Mouse (Mus musculus): ENCODE measurements around the gene Ess2.
"Not testable (repeated sequence)": the region's sequence is repeated elsewhere in the genome, so short reads cannot be mapped to it uniquely, and the experiment has no call there.

The Ess2 gene

DNA sequence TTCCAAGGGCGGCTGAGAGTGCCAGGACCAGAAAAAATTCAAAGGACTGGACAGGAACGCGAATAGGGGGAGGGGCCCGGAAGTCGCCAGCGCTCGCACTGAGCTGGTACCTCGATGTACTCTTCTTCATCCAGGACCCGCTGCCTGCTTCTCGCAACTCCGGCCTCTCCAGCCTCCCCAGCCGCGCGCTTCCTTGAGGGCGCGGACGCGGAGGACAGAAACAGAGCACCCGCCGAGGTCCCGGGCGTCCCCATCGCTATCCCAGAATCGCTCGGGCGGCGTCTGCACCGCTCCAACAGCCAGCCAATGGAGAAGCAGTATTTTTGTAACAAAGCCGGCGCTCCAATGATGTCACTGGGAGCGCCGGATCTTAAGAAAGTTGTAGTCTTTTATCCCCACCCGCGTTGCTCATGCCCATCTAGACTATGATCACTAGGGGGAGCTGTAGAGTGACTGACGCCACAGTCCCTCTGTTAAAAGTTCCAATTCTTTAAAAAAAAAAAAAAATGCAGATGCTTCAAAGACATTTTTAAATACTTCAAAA is at the start of gene Ess2:
Gene Ess2 (minus strand): TSS at position 297 of the 544 bp plus-strand sequence.
- peak; percentile 82 to 90 for DNase-seq (ENCODE audit: low spot score in 2 of 2)

- DNase-seq (ENCODE audit: low spot score in 2 of 2) = not testable (repeated sequence)
These were observed 45.0 kb upstream of the Ess2 start for GRCm38 (mm10) chr16:17956052-17956638.

GRCm38 (mm10) chr16:17951618-17952017 is 40.5 kb upstream of the Ess2 start:
- no peak for DNase-seq (ENCODE audit: low spot score in 2 of 2)

GRCm38 (mm10) chr16:17950068-17950467 is 38.9 kb upstream of the Ess2 start:
- no peak for DNase-seq (ENCODE audit: low spot score in 2 of 2)

GRCm38 (mm10) chr16:17949421-17949877 is 38.3 kb upstream of the Ess2 start:
- DNase-seq (ENCODE audit: low spot score in 2 of 2) = peak; percentile 39 to 48

- DNase-seq (ENCODE audit: low spot score in 2 of 2) = no peak
These were observed 34.1 kb upstream of the Ess2 start for GRCm38 (mm10) chr16:17945081-17945831.

GRCm38 (mm10) chr16:17943466-17943865 is 32.3 kb upstream of the Ess2 start:
- DNase-seq (ENCODE audit: low spot score in 2 of 2) = no peak

GRCm38 (mm10) chr16:17939255-17939751 is 28.2 kb upstream of the Ess2 start:
- DNase-seq (ENCODE audit: low spot score in 2 of 2) = no peak

DNA sequence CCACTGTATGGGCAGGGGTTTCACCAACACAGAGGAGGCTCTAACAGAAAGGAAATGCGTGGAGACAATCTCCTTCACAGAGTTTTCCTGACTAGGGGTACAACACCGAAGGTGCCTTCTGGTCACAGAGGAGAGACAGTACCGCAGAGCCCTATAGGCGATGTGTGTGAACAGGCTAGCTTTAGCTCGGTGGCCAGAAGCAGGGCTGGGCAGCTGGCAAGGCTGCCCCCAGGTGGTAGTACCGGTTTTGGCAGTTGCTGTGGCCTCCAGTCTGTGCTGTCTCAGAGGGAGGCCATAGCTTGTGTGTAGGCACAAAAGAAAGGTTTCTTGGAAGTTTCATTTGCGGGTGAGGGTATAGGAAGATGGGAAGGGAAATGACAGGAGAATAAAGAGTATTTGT is 27.7 kb upstream of the Ess2 start:
- peak; percentile 63 to 73 for DNase-seq (ENCODE audit: low spot score in 2 of 2)

DNA sequence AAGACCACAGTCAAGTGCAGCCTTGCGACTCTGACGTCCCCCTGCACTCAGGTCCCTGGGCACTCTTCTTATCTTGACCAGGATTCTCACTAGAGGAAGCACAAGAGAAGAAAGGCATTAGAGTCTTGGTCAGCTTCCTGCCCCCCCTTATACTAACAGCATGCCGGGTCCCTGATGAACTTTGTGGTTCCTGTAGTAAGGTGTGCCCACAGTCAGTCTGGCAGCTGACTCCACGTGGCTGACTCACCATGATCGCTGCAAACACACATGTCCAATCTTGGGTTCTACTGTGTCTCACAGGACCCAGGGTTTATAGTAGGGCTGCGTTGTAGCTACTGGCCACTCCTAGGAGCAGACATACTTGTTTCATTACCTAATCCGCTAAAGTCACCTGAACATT is 27.0 kb upstream of the Ess2 start:
- DNase-seq (ENCODE audit: low spot score in 2 of 2) = no peak

DNA sequence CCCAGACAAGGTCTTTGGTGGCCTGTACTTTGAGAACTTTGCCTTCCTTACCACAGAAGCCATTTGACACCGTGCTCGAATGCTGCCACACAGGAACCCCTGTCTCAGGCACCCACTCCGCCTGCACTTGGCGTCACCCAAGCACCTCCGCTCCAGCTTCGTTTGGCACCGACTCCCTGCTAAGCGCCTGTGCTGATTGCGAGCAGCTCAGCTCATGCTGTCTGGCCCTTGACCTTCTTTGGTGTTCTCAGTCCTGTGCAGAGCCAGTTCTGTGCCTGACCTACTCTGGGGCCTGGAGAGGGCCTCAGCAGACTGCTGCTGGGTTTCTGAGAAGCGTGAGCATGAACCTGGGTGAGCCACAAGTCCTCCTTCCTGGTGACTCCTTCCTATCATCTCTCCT is 25.6 kb upstream of the Ess2 start:
- DNase-seq (ENCODE audit: low spot score in 2 of 2) = peak in 1 of 2 experiments; percentile 49

GRCm38 (mm10) chr16:17934445-17934910 is 23.3 kb upstream of the Ess2 start:
- peak in 1 of 2 experiments; percentile 48 for DNase-seq (ENCODE audit: low spot score in 2 of 2)

DNA sequence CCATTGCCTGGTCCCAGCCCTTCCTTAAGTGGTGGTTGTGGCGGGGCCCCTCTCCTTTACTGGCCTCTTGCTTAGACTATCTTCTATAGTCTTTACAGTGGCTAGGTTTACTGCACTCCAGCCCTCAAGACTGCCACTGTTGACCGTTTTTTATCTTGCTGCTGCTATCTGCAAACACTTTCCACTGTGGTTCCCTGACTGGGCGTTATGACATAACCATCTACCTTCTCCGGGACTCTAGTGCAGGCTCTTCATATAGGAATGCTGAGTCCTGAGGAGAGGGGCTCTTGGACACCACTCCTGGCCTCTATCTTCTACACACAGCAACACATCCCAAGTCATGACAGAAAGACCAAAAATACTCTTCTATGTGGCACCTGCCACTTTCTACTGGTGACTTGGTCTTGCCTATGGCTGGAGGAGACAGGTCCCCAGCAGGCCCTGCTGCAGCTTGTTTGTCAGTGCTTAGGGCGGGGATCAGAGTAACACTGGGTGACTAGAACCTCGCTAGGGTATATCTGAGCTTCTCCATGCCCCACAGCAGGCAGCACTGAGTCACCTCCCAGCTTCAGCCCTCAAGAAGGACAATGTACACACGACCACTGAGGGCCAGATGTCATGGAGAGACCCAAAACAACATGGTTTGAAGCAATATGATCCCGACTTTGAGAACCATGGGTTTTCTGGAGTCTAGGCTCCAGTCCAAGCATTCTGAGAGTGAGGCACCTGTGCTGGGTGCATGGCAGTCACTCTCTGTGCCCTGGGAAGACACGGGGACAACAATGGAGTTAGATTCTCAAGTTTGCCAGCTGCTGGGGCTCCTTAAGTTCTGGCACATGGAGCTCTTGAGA is 22.7 kb upstream of the Ess2 start:
- DNase-seq (ENCODE audit: low spot score in 2 of 2) = no peak

DNA sequence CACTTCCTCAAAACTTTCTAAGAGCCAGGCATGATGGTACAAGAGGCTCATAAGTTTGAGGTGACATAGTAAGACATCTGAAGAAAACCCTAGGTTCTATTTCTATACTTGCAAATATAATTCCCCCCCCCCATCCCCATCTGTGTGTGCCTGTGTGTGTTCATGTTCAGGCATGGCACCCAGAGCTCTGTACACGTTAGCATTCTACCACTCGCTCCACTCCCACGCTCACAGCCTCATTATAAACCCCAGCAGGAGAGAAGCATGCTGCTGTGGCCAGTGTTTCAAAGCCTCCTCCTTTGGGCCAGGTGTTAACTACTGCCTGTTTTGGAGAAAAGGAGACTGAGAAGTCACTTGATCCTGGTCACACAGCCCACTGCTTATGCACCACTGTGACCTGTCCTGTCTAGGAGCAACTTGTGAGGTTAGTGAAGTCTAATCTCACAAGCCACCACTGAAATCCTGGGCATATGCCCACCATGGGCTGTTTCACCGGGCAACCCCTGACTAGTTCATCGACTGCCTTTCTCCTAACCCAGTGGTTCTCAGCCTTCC is 20.8 kb upstream of the Ess2 start:
- no peak for DNase-seq (ENCODE audit: low spot score in 2 of 2)

DNA sequence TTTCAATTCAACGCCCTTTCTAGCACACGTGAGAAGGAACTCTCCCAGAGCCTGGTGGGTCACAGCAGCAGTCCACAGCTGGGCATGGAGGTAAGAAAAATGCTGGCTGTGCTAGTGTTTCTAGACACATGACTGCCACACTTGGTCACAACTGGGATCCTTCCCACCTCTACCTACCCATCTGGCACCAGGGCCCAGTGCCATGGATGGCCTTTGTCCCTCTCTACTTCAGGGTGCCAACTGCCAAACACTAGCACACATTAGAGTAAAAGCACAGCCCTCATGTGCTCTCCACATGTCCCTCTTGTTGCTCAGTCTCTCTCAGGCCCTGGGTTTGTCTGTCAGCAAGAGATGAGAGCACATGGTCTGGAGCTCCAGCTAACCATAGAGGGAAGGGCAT is 18.5 kb upstream of the Ess2 start:
- DNase-seq (ENCODE audit: low spot score in 2 of 2) = no peak

DNA sequence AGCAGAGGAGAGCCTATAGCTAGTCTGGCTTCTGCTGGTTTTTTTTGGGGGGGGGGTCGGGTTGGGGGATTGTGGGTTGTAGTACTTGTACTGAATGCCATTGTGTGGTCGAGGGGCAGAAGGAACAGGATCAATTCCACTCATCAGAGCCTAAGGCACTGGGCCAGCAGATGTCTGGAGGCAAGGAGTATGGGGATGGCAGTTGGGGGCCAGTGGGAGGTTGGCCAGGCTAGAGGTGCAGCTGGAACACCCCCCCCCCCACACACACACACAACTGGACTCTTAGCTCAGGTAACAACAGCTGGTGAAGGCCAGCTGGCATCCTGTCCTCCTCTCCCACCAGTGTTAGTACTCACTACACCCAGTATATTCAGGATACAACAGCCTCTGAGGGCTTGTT is 18.1 kb upstream of the Ess2 start:
- DNase-seq (ENCODE audit: low spot score in 2 of 2) = no peak

GRCm38 (mm10) chr16:17928627-17929104 is 17.5 kb upstream of the Ess2 start:
- peak; percentile 68 to 83 for DNase-seq (ENCODE audit: low spot score in 2 of 2)

- DNase-seq (ENCODE audit: low spot score in 2 of 2) = peak; percentile 79 to 83
These were observed 17.0 kb upstream of the Ess2 start, which contains the start of gene Slc25a1 for GRCm38 (mm10) chr16:17928087-17928580. Gene Slc25a1, minus strand, starts transcription at chr16:17928219.

- no peak for DNase-seq (ENCODE audit: low spot score in 2 of 2)
These were observed 16.4 kb upstream of the Ess2 start for GRCm38 (mm10) chr16:17927351-17928082.

- no peak for DNase-seq (ENCODE audit: low spot score in 2 of 2)
These were observed 11.0 kb upstream of the Ess2 start for GRCm38 (mm10) chr16:17922163-17922538.
